Mouse (Mus musculus) lung, postnatal 0 days (tissue): ENCODE data around the gene Id1. TPM values are rescaled to one million over a fixed set of nuclear protein-coding genes. Genes with fewer than 3 reads are reported as not detected.

Source experiments
- ATAC-seq: fragments of 200-750 bp; cut with Nextera tagmentation; 2 replicates; pipeline ENCODE4 v1.8.0; 2017; ENCODE audit warnings: moderate library complexity
- DNase-seq: peaks from one replicate; pipeline ENCODE4 v3.0.0-alpha.2; 2016; ENCODE audit warnings: low spot score
- H3K27ac ChIP-seq: fragments of 300-500 bp; sonication (generic); 2 replicates; pipeline ENCODE4 v1.5.1; 2014; ENCODE audit warnings: antibody characterized with exemption, mild to moderate bottlenecking, low read length, mixed read lengths
- H3K27me3 ChIP-seq: fragments of 300-500 bp; sonication (generic); replicated peaks from 2 replicates; pipeline ENCODE4 v1.6.1; 2014; ENCODE audit warnings: low read length, mixed read lengths; ENCODE audit not compliant: insufficient read depth
- H3K36me3 ChIP-seq: fragments of 300-500 bp; sonication (generic); 2 replicates; pipeline ENCODE4 v1.6.1; 2014; ENCODE audit warnings: low read length, mixed read lengths; ENCODE audit not compliant: insufficient read depth
- H3K4me1 ChIP-seq: fragments of 300-500 bp; sonication (generic); 2 replicates; pipeline ENCODE4 v1.6.1; 2014; ENCODE audit warnings: antibody characterized with exemption, low read depth, low read length, mixed read lengths; ENCODE audit not compliant: insufficient read depth
- H3K4me2 ChIP-seq: fragments of 300-500 bp; sonication (generic); replicated peaks from 2 replicates; pipeline ENCODE4 v1.6.1; 2014; ENCODE audit warnings: low read depth, mild to moderate bottlenecking, low read length, moderate library complexity, mixed read lengths
- H3K4me3 ChIP-seq: fragments of 300-500 bp; sonication (generic); 2 replicates; pipeline ENCODE4 v1.5.1; 2014; ENCODE audit warnings: low read depth, low read length
- H3K9ac ChIP-seq: fragments of 300-500 bp; sonication (generic); replicated peaks from 2 replicates; pipeline ENCODE4 v1.6.1; 2014; ENCODE audit warnings: low read depth, mild to moderate bottlenecking
- H3K9me3 ChIP-seq: fragments of 300-500 bp; sonication (generic); 2 replicates; pipeline ENCODE4 v1.6.1; 2016; ENCODE audit warnings: low read length, mixed read lengths
- CTCF ChIP-seq: IDR thresholded peaks from 2 replicates; pipeline ENCODE4 v1.5.1; 2016; ENCODE audit warnings: antibody characterized with exemption, mild to moderate bottlenecking
- EP300 ChIP-seq: IDR thresholded peaks from 2 replicates; pipeline ENCODE4 v1.6.1; 2016; ENCODE audit warnings: antibody characterized with exemption, mild to moderate bottlenecking, control low read depth
- WGBS: fragments of 180-500 bp; shearing (Covaris S2); extraction: QIAGEN DNeasy Blood & Tissue Kit; methylation state at CpG from one replicate; pipeline ENCODE4 v1.1.7; 2014; 5-methylcytosine and 5-hydroxymethylcytosine counted together
- polyA plus RNA-seq: library from polyadenylated mRNA; unstranded; fragments of >200 nt; fragmentation: Nextera tagmentation; extraction: Ambion mirVana; gene quantifications from 2 replicates; pipeline ENCODE4 v1.2.1, GENCODE M21; 2015

Id1 gene
- polyA plus RNA-seq, 1 experiment from 2014 or later = 214 TPM

DNA sequence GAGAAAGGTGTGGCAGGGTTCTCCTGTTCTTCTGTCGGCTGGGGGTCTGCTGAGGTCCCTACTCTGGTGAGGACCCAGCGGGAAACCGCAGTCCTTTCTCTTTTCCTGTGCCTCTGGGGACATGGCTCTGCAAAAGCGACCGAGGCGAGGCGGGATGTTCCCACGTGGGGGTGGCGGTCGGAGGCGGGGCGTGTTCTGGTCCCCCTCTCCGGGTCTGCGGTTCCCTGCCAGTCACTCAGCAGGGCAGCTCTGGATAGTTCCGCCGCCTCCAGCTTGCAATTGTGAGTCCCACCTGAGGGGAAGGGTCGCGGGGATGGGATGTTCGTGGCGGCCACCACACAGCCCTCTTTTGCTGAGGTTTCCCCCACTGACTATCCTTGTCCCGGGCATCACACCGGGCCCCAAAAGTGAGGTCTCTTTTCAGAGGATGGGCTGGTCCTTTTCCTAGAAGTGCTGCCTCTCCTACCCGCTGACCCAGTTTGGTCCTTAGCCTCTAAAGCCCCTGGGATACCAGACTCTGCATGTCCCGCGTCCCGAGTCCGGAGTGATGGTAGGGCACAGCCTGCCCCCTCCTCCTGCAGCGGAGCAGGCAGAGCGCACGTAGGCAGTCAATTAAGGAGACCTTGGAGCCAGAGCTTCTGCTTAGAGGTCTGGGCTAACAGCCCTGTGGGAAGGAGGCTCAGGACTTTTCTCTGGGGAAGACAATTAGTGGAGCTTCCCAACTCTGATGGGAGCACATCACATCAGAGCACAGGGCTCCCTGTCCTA lies 18.1 kb downstream of the Id1 start, which contains the start of gene Cox4i2:
TSS of gene Cox4i2 (plus strand) at position 230 of the 768 bp plus-strand sequence.
- no peak for DNase-seq
- Histone ChIP-seq H3K4me3 (peak within 1 kb of the TSS; percentile 14), H3K9me3 (no peaks in the 10 kb centered on the region), H3K27ac (no peak within 1 kb of the TSS), H3K36me3 (no peaks in the 10 kb centered on the region), H3K4me1 (peaks cover 8% of the 10 kb centered on the region; the same call in 1 of the 2 replicates), H3K27me3 (no peaks in the 10 kb centered on the region), H3K4me2 (peak within 1 kb of the TSS; percentile 47), H3K9ac (no peak within 1 kb of the TSS; the same call in 1 of the 2 replicates)
- TF ChIP-seq CTCF = no peak
- TF ChIP-seq EP300 = no peak
- WGBS = 8% methylated on average over 30 of the region's 30 CpGs
- peak; percentile 47 for ATAC-seq

DNA sequence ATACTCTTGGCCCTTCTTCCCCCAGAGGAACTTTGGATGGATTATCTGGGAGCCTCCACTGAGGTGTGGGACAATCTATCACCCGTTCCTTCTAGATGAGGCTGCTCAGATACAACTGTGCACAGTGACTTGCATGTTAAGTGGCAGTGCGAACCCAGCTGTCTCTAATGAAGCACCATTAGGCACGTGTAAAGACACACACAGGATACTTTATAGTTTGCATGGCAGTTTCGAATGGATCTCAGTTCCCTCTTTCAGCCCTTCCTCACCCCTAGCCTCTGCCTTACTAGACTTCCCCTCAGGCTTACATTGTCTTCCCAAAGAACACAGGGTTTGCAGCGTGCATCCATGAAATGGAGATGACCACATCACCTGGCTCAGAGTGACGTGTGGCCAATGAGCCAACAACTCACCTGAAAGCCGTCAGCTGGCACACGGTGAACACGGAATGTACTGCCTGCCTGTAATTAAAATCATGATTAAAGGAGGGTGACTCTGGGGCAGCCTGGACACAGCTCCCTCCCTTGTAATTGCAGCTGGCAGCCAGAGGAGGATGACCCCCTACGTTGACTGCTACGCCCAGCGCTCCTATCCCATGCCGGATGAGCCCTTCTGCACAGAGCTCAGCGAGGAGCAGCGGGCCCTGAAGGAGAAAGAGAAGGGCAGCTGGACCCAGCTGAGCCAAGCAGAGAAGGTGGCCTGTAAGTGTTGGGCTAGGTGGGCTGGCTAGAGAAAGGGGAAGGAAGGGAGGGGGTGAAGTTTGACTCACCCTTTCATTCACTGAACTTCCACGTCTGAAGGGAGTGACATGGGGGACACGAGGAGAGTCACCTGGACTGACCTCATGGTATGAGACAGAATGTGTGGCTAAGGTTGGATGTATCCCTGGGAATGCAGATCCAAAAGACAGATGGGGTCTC lies 20.7 kb downstream of the Id1 start:
- TF ChIP-seq EP300 (no peak), CTCF (no peak)
- 81% methylated on average over 17 of the region's 17 CpGs for WGBS
- Histone ChIP-seq H3K9me3 (no peaks in the 10 kb centered on the region), H3K27ac (no peak overlapping the region), H3K27me3 (no peaks in the 10 kb centered on the region), H3K4me1 (peaks cover 8% of the 10 kb centered on the region; the same call in 1 of the 2 replicates), H3K36me3 (no peaks in the 10 kb centered on the region), H3K9ac (no peak overlapping the region), H3K4me3 (no peak overlapping the region), H3K4me2 (no peak overlapping the region)
- DNase-seq (no peak), ATAC-seq (no peak)

DNA sequence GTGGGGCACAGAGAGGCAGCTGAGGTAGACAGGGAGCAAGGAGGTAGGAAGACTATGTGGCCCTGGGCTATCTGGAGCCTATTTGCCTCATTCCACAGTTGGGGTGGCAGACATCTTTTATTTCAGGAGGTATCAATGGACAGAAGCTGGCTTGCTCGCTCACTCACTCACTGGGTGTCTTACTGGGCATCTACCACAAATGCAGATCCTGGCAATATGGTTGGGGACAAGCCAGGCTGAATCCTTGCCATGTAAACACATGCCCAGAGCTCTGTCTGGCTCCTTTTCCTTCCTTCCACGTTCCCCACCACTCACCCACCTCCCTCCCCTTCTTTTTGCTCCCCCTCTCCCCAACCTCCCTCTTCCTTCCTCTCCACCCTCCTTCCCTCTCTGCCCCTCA lies 21.4 kb downstream of the Id1 start:
- TF ChIP-seq CTCF (no peak), EP300 (no peak)
- ATAC-seq (no peak), DNase-seq (no peak)
- Histone ChIP-seq H3K4me1 (peaks cover 8% of the 10 kb centered on the region; the same call in 1 of the 2 replicates), H3K27me3 (no peaks in the 10 kb centered on the region), H3K27ac (no peak overlapping the region), H3K9ac (no peak overlapping the region), H3K4me2 (no peak overlapping the region), H3K9me3 (no peaks in the 10 kb centered on the region), H3K36me3 (no peaks in the 10 kb centered on the region), H3K4me3 (no peak overlapping the region)
- 41% methylated on average over 2 of the region's 2 CpGs for WGBS

DNA sequence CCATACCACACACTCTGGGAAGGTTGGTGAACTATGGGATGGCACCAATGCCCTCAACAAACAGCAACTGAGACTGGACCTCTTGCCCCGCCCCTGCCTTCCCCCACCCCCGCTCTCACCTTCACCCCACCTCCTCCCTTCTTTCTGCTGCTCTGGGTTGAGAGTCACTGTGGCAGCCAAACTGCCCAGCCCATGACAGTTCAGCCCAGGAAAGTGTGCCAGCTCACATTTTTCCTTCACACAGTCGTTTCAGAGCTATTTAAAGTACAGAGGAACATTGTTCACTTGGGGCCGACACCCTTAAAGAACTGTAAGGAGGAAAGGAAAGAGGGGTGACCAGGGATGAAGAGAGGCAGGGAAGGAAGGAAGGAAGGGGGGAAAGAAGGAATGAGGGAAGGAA lies 22.3 kb downstream of the Id1 start:
- H3K27ac ChIP-seq = no peak overlapping the region
- ATAC-seq = peak; percentile 43
- WGBS = 17% methylated on average over 4 of the region's 4 CpGs

DNA sequence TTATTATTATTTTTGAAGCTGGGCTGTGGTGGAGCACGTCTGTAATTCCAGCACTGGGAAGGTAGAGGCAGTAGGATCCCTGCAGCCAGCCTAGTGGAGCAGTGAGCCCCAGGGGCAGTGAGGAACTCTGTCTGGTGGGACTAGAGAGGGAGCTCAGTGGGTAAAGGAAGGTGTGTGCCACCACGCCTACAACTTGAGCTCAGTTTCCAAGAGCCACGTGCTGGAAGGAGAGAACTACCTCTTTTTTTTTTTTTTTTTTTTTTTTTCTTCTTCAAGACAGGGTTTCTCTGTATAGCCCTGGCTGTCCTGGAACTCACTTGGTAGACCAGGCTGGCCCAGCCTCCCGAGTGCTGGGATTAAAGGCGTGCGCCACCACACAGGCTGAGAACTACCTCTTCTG lies 27.3 kb downstream of the Id1 start:
- no peaks in the 10 kb centered on the region for H3K9me3 ChIP-seq
- DNase-seq (no peak), ATAC-seq (no peak; the same call in 1 of the 2 replicates)
- peak overlapping the region; percentile 73; the same call in 1 of the 2 replicates for H3K27ac ChIP-seq
- H3K4me1 ChIP-seq = peaks cover 11% of the 10 kb centered on the region
- no peaks in the 10 kb centered on the region for H3K27me3 ChIP-seq
- H3K4me2 ChIP-seq = peak overlapping the region; percentile 49; the same call in 1 of the 2 replicates
- TF ChIP-seq EP300 (no peak), CTCF (no peak)
- no peaks in the 10 kb centered on the region for H3K36me3 ChIP-seq
- no peak overlapping the region for H3K9ac ChIP-seq
- 73% methylated on average over 6 of the region's 6 CpGs for WGBS
- no peak overlapping the region for H3K4me3 ChIP-seq

More for the DNA sequence above, 22.3 kb downstream of the Id1 start:
- no peaks in the 10 kb centered on the region for H3K27me3 ChIP-seq
- no peak overlapping the region for H3K4me2 ChIP-seq
- H3K4me3 ChIP-seq = no peak overlapping the region
- H3K9ac ChIP-seq = no peak overlapping the region
- H3K4me1 ChIP-seq = peaks cover 8% of the 10 kb centered on the region; the same call in 1 of the 2 replicates
- no peaks in the 10 kb centered on the region for H3K36me3 ChIP-seq
- no peak for DNase-seq
- no peaks in the 10 kb centered on the region for H3K9me3 ChIP-seq
- no peak for TF ChIP-seq CTCF
- TF ChIP-seq EP300 = no peak
